Mouse (Mus musculus): Measurements from ENCODE around the gene Sgsm1.

The Sgsm1 gene

GRCm38 (mm10) chr5:113313998-113314397 is 3.4 kb upstream of the Sgsm1 start:
- peak; percentile 90 for DNase-seq

GRCm38 (mm10) chr5:113309491-113310376 is 852 bp downstream of the Sgsm1 start:
- DNase-seq, result peak; percentile 39

GRCm38 (mm10) chr5:113306750-113307477 is 3.7 kb downstream of the Sgsm1 start:
- peak; percentile 57 for DNase-seq

- DNase-seq, result no peak
These were observed 6.1 kb downstream of the Sgsm1 start for GRCm38 (mm10) chr5:113304527-113304926.

DNA sequence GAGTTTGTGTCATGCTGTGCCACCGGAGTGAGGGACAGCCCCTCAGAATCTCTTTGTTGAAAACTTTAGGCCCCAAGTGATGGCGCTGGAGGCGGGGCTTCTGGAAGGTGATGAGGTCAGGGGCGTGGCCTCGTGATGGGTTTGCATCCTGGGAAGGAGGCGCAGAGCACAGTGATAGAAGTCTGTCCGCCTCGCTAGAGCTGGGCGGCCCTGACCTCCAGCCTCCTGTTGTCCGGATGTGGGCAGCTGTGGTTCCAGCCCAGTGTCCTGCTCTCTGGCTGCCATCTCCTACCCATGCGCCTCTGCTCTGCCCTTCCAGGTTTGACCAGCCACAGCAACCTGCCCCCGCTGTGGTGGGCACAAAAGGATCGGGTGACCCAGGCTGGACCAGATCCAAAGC is 8.7 kb downstream of the Sgsm1 start:
- no peak for DNase-seq

GRCm38 (mm10) chr5:113300148-113300889 is 10.3 kb downstream of the Sgsm1 start:
- DNase-seq, result no peak

- DNase-seq, result no peak
These were observed 11.2 kb downstream of the Sgsm1 start for GRCm38 (mm10) chr5:113299433-113299832.

GRCm38 (mm10) chr5:113298826-113299225 is 11.8 kb downstream of the Sgsm1 start:
- DNase-seq, result no peak

- no peak for DNase-seq
These were observed 12.5 kb downstream of the Sgsm1 start for GRCm38 (mm10) chr5:113298040-113298439.

DNA sequence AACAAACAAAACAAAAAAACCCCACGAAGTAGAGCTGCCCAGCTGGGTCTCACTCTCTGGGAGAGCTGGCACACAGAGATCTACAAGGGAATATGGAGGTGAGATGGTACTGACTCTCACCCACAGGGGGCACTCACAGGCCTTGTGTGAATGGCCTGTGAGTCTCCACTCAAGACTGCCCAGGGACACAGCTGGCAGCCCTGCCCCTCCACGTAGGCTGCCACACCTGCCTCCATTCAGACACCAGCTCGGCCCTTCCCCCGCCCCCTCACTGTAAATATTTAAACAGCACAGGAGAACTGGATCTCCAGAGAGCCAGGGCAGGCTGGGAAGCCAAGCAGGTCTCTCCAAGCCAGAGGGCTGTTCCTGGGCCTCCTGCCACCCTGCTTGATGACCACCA is 14.8 kb downstream of the Sgsm1 start:
- no peak for DNase-seq

- DNase-seq, result no peak
These were observed 16.0 kb downstream of the Sgsm1 start for GRCm38 (mm10) chr5:113294575-113294974.

- no peak for DNase-seq
These were observed 17.1 kb downstream of the Sgsm1 start for GRCm38 (mm10) chr5:113293446-113293845.

DNA sequence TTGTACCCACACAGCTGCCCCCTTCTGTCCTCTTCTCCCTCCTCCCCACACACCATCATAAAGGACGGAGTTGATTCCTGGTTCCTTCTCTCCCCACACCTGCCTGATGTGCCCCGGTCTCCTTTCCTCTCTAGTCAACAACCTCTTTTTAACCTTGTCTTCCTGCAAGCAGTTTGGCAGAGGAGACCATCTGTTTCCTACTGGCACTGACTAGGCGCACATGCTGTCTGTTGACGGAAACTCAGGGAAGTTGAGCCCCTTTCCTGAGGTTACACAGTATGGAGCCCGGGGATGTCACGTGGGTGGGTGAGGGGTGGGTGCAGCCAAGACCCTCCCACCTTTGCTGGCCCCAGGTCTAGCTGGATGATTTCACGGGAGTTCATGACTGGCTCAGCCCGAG is 17.8 kb downstream of the Sgsm1 start:
- no peak for DNase-seq

- DNase-seq, result no peak
These were observed 18.4 kb downstream of the Sgsm1 start for GRCm38 (mm10) chr5:113292179-113292578.

DNA sequence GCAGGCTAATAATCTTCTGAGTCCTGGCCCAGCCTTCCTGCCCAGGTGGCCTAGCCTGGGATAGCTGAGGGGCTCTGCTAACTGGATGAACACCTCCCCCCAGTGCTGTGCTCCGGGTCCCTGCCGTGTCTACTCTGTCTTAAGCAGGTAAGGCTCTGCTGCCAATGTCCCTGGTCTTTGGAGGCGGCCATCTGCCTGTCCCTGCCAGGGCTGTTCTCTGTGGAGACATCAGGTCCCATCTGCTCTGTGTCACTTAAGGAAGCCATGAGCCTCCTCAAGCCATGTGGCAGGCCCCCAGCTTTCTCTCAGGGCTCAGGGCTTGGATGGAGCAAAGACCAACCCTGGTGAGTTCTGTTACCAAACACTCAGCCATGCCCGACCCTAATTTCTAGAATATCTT is 19.5 kb downstream of the Sgsm1 start:
- DNase-seq, result peak; percentile 79

GRCm38 (mm10) chr5:113290149-113290548 is 20.4 kb downstream of the Sgsm1 start:
- no peak for DNase-seq

GRCm38 (mm10) chr5:113288490-113288889 is 22.1 kb downstream of the Sgsm1 start:
- DNase-seq, result no peak

DNA sequence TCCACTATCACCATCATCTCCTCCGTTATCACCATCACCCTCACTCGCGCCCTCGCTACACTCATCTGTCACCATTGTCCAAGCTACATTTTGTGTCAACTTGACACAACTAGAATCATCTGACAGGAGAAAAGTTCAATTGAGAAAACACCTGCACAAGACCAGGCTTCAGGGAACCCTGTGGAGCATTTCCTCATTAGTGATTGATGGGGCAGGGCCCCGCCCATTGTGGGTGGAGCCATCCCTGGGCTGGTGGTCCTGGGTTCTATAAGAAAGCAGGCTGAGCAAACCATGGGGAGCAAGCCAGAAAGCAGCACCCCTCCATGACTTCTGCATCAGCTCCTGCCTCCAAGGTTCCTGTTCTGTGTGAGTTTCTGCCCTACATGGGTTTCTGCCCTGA is 22.8 kb downstream of the Sgsm1 start:
- DNase-seq, result no peak

GRCm38 (mm10) chr5:113286591-113287520 is 23.7 kb downstream of the Sgsm1 start:
- peak; percentile 86 for DNase-seq

- DNase-seq, result no peak
These were observed 24.5 kb downstream of the Sgsm1 start for GRCm38 (mm10) chr5:113286048-113286447.

DNA sequence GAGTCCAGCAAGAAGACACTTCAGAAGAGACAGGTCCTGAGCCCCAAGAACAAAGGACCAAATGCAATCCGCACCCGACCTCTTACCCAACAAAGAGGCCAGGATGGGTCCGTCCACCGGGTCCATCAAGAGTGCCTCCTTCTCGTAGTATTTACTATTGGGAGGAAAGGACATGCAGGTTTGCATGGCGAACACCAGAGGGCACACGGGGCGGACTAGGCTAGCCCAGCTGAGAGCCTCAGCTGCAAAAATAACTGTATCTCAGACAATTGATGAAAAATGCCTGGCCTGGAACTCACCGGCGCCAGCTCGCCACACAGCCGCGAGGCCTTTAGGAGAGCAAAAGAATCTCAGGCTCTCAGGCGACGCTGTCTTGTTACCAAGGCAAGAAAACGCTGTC is 25.0 kb downstream of the Sgsm1 start:
- no peak for DNase-seq

GRCm38 (mm10) chr5:113283726-113284125 is 26.9 kb downstream of the Sgsm1 start:
- DNase-seq, result no peak

Data from cerebellum, adult 11 months (tissue).